Mouse (Mus musculus) E14TG2a.4 (cell line): ENCODE measurements around the gene Megf8.

ENCODE experiments used
- CTCF ChIP-seq: conservative IDR thresholded peaks from 2 replicates; pipeline ENCODE4 v1.5.1; 2014; ENCODE audit warnings: low read length
- POU5F1 ChIP-seq: IDR thresholded peaks from 2 replicates; pipeline ENCODE4 v1.6.1; 2014; ENCODE audit warnings: low read length, borderline replicate concordance

DNA sequence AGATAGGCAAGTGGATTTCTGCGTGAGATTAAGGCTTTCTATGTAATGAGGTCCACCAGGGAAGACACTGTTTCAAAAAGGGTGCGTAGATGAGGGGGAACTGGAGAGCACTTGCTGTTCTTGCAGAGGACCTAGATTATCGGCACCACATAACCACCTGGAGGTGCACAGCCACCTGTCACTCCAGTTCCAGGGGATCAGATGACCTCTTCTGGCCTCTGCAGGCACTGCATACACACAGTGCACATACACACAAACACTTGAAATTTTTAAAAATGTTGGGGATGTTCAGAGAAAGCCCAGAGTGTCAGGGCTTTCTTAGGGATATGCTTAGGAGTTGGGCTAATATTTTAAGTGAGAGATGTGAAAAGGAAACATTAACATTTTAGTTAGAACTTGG lies 27.0 kb upstream of the Megf8 start:
- TF ChIP-seq CTCF (peak; percentile 46), POU5F1 (no peak)
